Mouse (Mus musculus) heart, embryonic 12.5 days (tissue): ENCODE measurements around the gene 9930021J03Rik. TPM values are rescaled to one million over a fixed set of nuclear protein-coding genes. Genes with fewer than 3 reads are reported as not detected.
A peak's percentile ranks its signal among the peaks of the same experiment; 100 is the strongest.

ENCODE experiments used
- ATAC-seq: fragments of 200-750 bp; cut with Nextera tagmentation; 2 replicates; pipeline ENCODE4 v1.8.0; 2017; ENCODE audit warnings: moderate TSS enrichment, moderate library complexity; ENCODE audit not compliant: insufficient number of reproducible peaks, low FRiP score
- H3K27ac ChIP-seq: fragments of 300-500 bp; sonication (generic); 2 replicates; pipeline ENCODE4 v1.5.1; 2016; ENCODE audit warnings: mild to moderate bottlenecking, moderate library complexity; ENCODE audit not compliant: poor library complexity, severe bottlenecking
- H3K27me3 ChIP-seq: fragments of 300-500 bp; sonication (generic); replicated peaks from 2 replicates; pipeline ENCODE4 v1.6.1; 2016; ENCODE audit warnings: mild to moderate bottlenecking, moderate library complexity
- H3K36me3 ChIP-seq: fragments of 300-500 bp; sonication (generic); 2 replicates; pipeline ENCODE4 v1.6.1; 2016; ENCODE audit warnings: mild to moderate bottlenecking, moderate library complexity
- H3K4me1 ChIP-seq: fragments of 300-500 bp; sonication (generic); replicated peaks from 2 replicates; pipeline ENCODE4 v1.6.1; 2016; ENCODE audit warnings: mild to moderate bottlenecking
- H3K4me2 ChIP-seq: fragments of 300-500 bp; sonication (generic); 2 replicates; pipeline ENCODE4 v1.6.1; 2016; ENCODE audit warnings: mild to moderate bottlenecking, moderate library complexity
- H3K4me3 ChIP-seq: fragments of 300-500 bp; sonication (generic); 2 replicates; pipeline ENCODE4 v1.5.1; 2016; ENCODE audit warnings: mild to moderate bottlenecking
- H3K9ac ChIP-seq: fragments of 300-500 bp; sonication (generic); 2 replicates; pipeline ENCODE4 v1.6.1; 2016; ENCODE audit warnings: mild to moderate bottlenecking, moderate library complexity
- H3K9me3 ChIP-seq: fragments of 300-500 bp; sonication (generic); replicated peaks from 2 replicates; pipeline ENCODE4 v1.6.1; 2016; ENCODE audit warnings: mild to moderate bottlenecking, moderate library complexity
- WGBS: fragments of 180-500 bp; shearing (Covaris S2); methylation state at CpG from one replicate; pipeline ENCODE4 v1.1.7; 2016; 5-methylcytosine and 5-hydroxymethylcytosine counted together
- polyA plus RNA-seq: library from polyadenylated mRNA; unstranded; fragments of >200 nt; fragmentation: Nextera tagmentation; extraction: Ambion mirVana; gene quantifications from 2 replicates; pipeline ENCODE4 v1.2.1, GENCODE M21; 2016

Gene 9930021J03Rik
- polyA plus RNA-seq, 1 experiment from 2014 or later: 3.7 TPM

GRCm38 (mm10) chr19:29835364-29836034 lies 29.7 kb upstream of the 9930021J03Rik start:
- no peak for ATAC-seq
- H3K4me1 ChIP-seq: peaks cover 6% of the 10 kb centered on the region; the same call in 1 of the 2 replicates
- no peaks in the 10 kb centered on the region for H3K27me3 ChIP-seq
- no peaks in the 10 kb centered on the region for H3K9me3 ChIP-seq
- H3K4me3 ChIP-seq: no peak overlapping the region
- H3K4me2 ChIP-seq: no peak overlapping the region
- no peak overlapping the region for H3K27ac ChIP-seq
- H3K36me3 ChIP-seq: no peaks in the 10 kb centered on the region
- no peak overlapping the region for H3K9ac ChIP-seq
- WGBS: 49% methylated on average over 3 of the region's 3 CpGs

GRCm38 (mm10) chr19:29830911-29831310 lies 25.1 kb upstream of the 9930021J03Rik start:
- no peak overlapping the region for H3K9ac ChIP-seq
- no peak overlapping the region for H3K4me2 ChIP-seq
- no peaks in the 10 kb centered on the region for H3K27me3 ChIP-seq
- 67% methylated on average over 2 of the region's 2 CpGs for WGBS
- H3K9me3 ChIP-seq: no peaks in the 10 kb centered on the region
- no peaks in the 10 kb centered on the region for H3K36me3 ChIP-seq
- ATAC-seq: no peak
- no peak overlapping the region for H3K27ac ChIP-seq
- no peaks in the 10 kb centered on the region for H3K4me1 ChIP-seq
- no peak overlapping the region for H3K4me3 ChIP-seq

GRCm38 (mm10) chr19:29828558-29828957 lies 22.8 kb upstream of the 9930021J03Rik start:
- Histone ChIP-seq H3K9me3 (no peaks in the 10 kb centered on the region), H3K36me3 (no peaks in the 10 kb centered on the region), H3K4me3 (no peak overlapping the region), H3K27ac (no peak overlapping the region), H3K27me3 (no peaks in the 10 kb centered on the region), H3K4me2 (no peak overlapping the region), H3K4me1 (no peaks in the 10 kb centered on the region), H3K9ac (no peak overlapping the region)
- WGBS: 64% methylated on average over 5 of the region's 5 CpGs
- no peak for ATAC-seq

- Histone ChIP-seq H3K4me3 (no peak overlapping the region), H3K27me3 (no peaks in the 10 kb centered on the region), H3K9ac (no peak overlapping the region), H3K9me3 (no peaks in the 10 kb centered on the region), H3K4me1 (no peaks in the 10 kb centered on the region), H3K27ac (no peak overlapping the region), H3K4me2 (no peak overlapping the region), H3K36me3 (no peaks in the 10 kb centered on the region)
- ATAC-seq: 0 out of 2 replicates have a peak, but pooled peaks have one; percentile 63
- 80% methylated on average over 1 of the region's 1 CpGs for WGBS
Observed at GRCm38 (mm10) chr19:29826686-29827085, 20.9 kb upstream of the 9930021J03Rik start.

GRCm38 (mm10) chr19:29825003-29825402 lies 19.2 kb upstream of the 9930021J03Rik start:
- no peaks in the 10 kb centered on the region for H3K9me3 ChIP-seq
- no peak overlapping the region for H3K27ac ChIP-seq
- H3K4me1 ChIP-seq: no peaks in the 10 kb centered on the region
- H3K4me3 ChIP-seq: no peak overlapping the region
- ATAC-seq: no peak
- H3K36me3 ChIP-seq: no peaks in the 10 kb centered on the region
- no peak overlapping the region for H3K9ac ChIP-seq
- H3K27me3 ChIP-seq: no peaks in the 10 kb centered on the region
- WGBS: 53% methylated on average over 2 of the region's 2 CpGs
- H3K4me2 ChIP-seq: no peak overlapping the region

GRCm38 (mm10) chr19:29824034-29824700 lies 18.4 kb upstream of the 9930021J03Rik start:
- H3K9me3 ChIP-seq: no peaks in the 10 kb centered on the region
- no peak overlapping the region for H3K4me3 ChIP-seq
- H3K27me3 ChIP-seq: no peaks in the 10 kb centered on the region
- ATAC-seq: no peak
- H3K9ac ChIP-seq: no peak overlapping the region
- H3K4me2 ChIP-seq: no peak overlapping the region
- H3K27ac ChIP-seq: no peak overlapping the region
- 50% methylated on average over 6 of the region's 6 CpGs for WGBS
- H3K4me1 ChIP-seq: no peaks in the 10 kb centered on the region
- H3K36me3 ChIP-seq: no peaks in the 10 kb centered on the region

GRCm38 (mm10) chr19:29823456-29824010 lies 17.7 kb upstream of the 9930021J03Rik start:
- 59% methylated on average over 12 of the region's 12 CpGs for WGBS
- H3K4me2 ChIP-seq: no peak overlapping the region
- H3K27ac ChIP-seq: no peak overlapping the region
- no peak overlapping the region for H3K4me3 ChIP-seq
- H3K27me3 ChIP-seq: no peaks in the 10 kb centered on the region
- no peaks in the 10 kb centered on the region for H3K4me1 ChIP-seq
- no peaks in the 10 kb centered on the region for H3K36me3 ChIP-seq
- no peaks in the 10 kb centered on the region for H3K9me3 ChIP-seq
- no peak overlapping the region for H3K9ac ChIP-seq
- ATAC-seq: no peak

GRCm38 (mm10) chr19:29820966-29821365 lies 15.2 kb upstream of the 9930021J03Rik start:
- Histone ChIP-seq H3K4me2 (no peak overlapping the region), H3K27ac (no peak overlapping the region), H3K36me3 (no peaks in the 10 kb centered on the region), H3K4me3 (no peak overlapping the region), H3K27me3 (no peaks in the 10 kb centered on the region), H3K4me1 (no peaks in the 10 kb centered on the region), H3K9ac (no peak overlapping the region), H3K9me3 (no peaks in the 10 kb centered on the region)
- ATAC-seq: no peak

GRCm38 (mm10) chr19:29812581-29813460 lies 7.0 kb upstream of the 9930021J03Rik start, which contains the start of gene Ranbp6:
Gene Ranbp6, minus strand, starts transcription at chr19:29812974.
- Histone ChIP-seq H3K27me3 (no peaks in the 10 kb centered on the region), H3K4me3 (peak within 1 kb of the TSS; percentile 82), H3K4me2 (peak within 1 kb of the TSS; percentile 81), H3K27ac (no peak within 1 kb of the TSS), H3K9me3 (no peaks in the 10 kb centered on the region), H3K9ac (peak within 1 kb of the TSS; percentile 82), H3K36me3 (peaks cover 28% of the 10 kb centered on the region), H3K4me1 (peaks cover 9% of the 10 kb centered on the region)
- 1% methylated on average over 47 of the region's 47 CpGs for WGBS
- peak; percentile 97 for ATAC-seq

- H3K27ac ChIP-seq: no peak overlapping the region
- no peak overlapping the region for H3K4me3 ChIP-seq
- ATAC-seq: no peak
- WGBS: 91% methylated on average over 5 of the region's 5 CpGs
- no peaks in the 10 kb centered on the region for H3K9me3 ChIP-seq
- no peak overlapping the region for H3K4me2 ChIP-seq
- H3K36me3 ChIP-seq: peaks cover 28% of the 10 kb centered on the region
- no peak overlapping the region for H3K9ac ChIP-seq
- H3K27me3 ChIP-seq: no peaks in the 10 kb centered on the region
- peaks cover 9% of the 10 kb centered on the region for H3K4me1 ChIP-seq
Observed at GRCm38 (mm10) chr19:29810022-29810421, 4.2 kb upstream of the 9930021J03Rik start.
